ENCODE assay signal across 19 mouse cellular contexts in genomic region chr17:70829943-70830715, GRCm38 (mm10). TPM values are rescaled to one million over a fixed set of nuclear protein-coding genes. Genes with fewer than 3 reads are reported as not detected.
A peak's percentile ranks its signal among the peaks of the same experiment; 100 is the strongest.
DNase-seq lines count a peak whose midpoint lies in the region; ATAC-seq lines count a peak whose summit lies in the region.
"Had no signal": no experiment of that assay in that cellular context is flagged by ENCODE, and none has a peak within 500 bp of the region (broad histone marks: within the 10 kb centered on the region; RNA-seq: fewer than 3 reads in every experiment).

No protein-coding gene starts in this region.

- H3K27ac ChIP-seq in forebrain, embryonic 11.5 days (ENCODE audit: low read depth, low read length) = no peak overlapping the region
- H3K27ac ChIP-seq in forebrain, embryonic 12.5 days = no peak overlapping the region
- no peak overlapping the region for H3K27ac ChIP-seq in midbrain, embryonic 10.5 days (replicated peaks)
- no peak overlapping the region for H3K27ac ChIP-seq in midbrain, embryonic 15.5 days
- H3K27ac ChIP-seq: embryonic facial prominence, embryonic 12.5 days; hindbrain, embryonic 14.5 days; intestine, embryonic 15.5 days had no signal

- no peak overlapping the region for H3K4me2 ChIP-seq in forebrain, embryonic 11.5 days (ENCODE audit: low read depth, low read length, severe bottlenecking)
- H3K4me2 ChIP-seq in forebrain, embryonic 12.5 days = no peak overlapping the region
- no peak overlapping the region for H3K4me2 ChIP-seq in midbrain, embryonic 15.5 days
- H3K4me2 ChIP-seq: embryonic facial prominence, embryonic 12.5 days; hindbrain, embryonic 14.5 days; intestine, embryonic 15.5 days had no signal

- H3K9me3 ChIP-seq in forebrain, embryonic 11.5 days (ENCODE audit: control insufficient read depth, low read length) = no peaks in the 10 kb centered on the region
- H3K9me3 ChIP-seq in forebrain, embryonic 12.5 days = no peaks in the 10 kb centered on the region
- no peaks in the 10 kb centered on the region for H3K9me3 ChIP-seq in midbrain, embryonic 10.5 days (replicated peaks)
- H3K9me3 ChIP-seq in midbrain, embryonic 15.5 days = no peaks in the 10 kb centered on the region
- H3K9me3 ChIP-seq: embryonic facial prominence, embryonic 12.5 days; intestine, embryonic 15.5 days had no signal

- ATAC-seq in forebrain, embryonic 11.5 days (replicated peaks; ENCODE audit: low FRiP score) = no peak
- no peak for ATAC-seq in forebrain, embryonic 12.5 days (ENCODE audit: low FRiP score)
- ATAC-seq in midbrain, embryonic 15.5 days (replicated peaks) = no peak
- ATAC-seq: forebrain, embryonic 14.5 days; intestine, embryonic 15.5 days had no signal

- H3K4me1 ChIP-seq in forebrain, embryonic 11.5 days (replicated peaks; ENCODE audit: control insufficient read depth, insufficient read depth, low read length) = peaks cover 3% of the 10 kb centered on the region
- H3K4me1 ChIP-seq in forebrain, embryonic 12.5 days = peaks cover 8% of the 10 kb centered on the region
- peaks cover 18% of the 10 kb centered on the region for H3K4me1 ChIP-seq in midbrain, embryonic 10.5 days
- peaks cover 7% of the 10 kb centered on the region for H3K4me1 ChIP-seq in midbrain, embryonic 15.5 days

- H3K36me3 ChIP-seq in forebrain, embryonic 11.5 days (ENCODE audit: control insufficient read depth, insufficient read depth, low read length) = no peaks in the 10 kb centered on the region
- H3K36me3 ChIP-seq in forebrain, embryonic 12.5 days (replicated peaks) = no peaks in the 10 kb centered on the region
- H3K36me3 ChIP-seq in midbrain, embryonic 10.5 days = peaks cover 4% of the 10 kb centered on the region; the same call in 1 of the 2 replicates
- no peaks in the 10 kb centered on the region for H3K36me3 ChIP-seq in midbrain, embryonic 15.5 days (replicated peaks)
- H3K36me3 ChIP-seq: intestine, embryonic 15.5 days had no signal

- WGBS in forebrain, embryonic 11.5 days = 88% methylated on average over 23 of the region's 23 CpGs
- 87% methylated on average over 23 of the region's 23 CpGs for WGBS in forebrain, embryonic 12.5 days
- WGBS in midbrain, embryonic 10.5 days = 74% methylated on average over 23 of the region's 23 CpGs
- whole genome bisulfite sequencing in midbrain, embryonic 15.5 days = 73% methylated on average over 23 of the region's 23 CpGs

- H3K9ac ChIP-seq in forebrain, embryonic 11.5 days (ENCODE audit: low read length) = no peak overlapping the region
- no peak overlapping the region for H3K9ac ChIP-seq in forebrain, embryonic 12.5 days
- H3K9ac ChIP-seq in midbrain, embryonic 15.5 days = no peak overlapping the region
- H3K9ac ChIP-seq: embryonic facial prominence, embryonic 12.5 days; hindbrain, embryonic 14.5 days; intestine, embryonic 15.5 days had no signal

- H3K27me3 ChIP-seq in forebrain, embryonic 11.5 days (ENCODE audit: control insufficient read depth, insufficient read depth, low read length) = no peaks in the 10 kb centered on the region
- H3K27me3 ChIP-seq in forebrain, embryonic 12.5 days = peaks cover 15% of the 10 kb centered on the region; the same call in 1 of the 2 replicates
- peaks cover 29% of the 10 kb centered on the region for H3K27me3 ChIP-seq in midbrain, embryonic 10.5 days (ENCODE audit: low read depth, poor library complexity, severe bottlenecking)
- no peaks in the 10 kb centered on the region for H3K27me3 ChIP-seq in midbrain, embryonic 15.5 days (replicated peaks)
- H3K27me3 ChIP-seq: CH12.LX; embryonic facial prominence, embryonic 12.5 days; intestine, embryonic 15.5 days had no signal

- peak; percentile 35 for DNase-seq in forebrain, embryonic 11.5 days (ENCODE audit: low spot score)
- DNase-seq in midbrain, embryonic 10.5 days (ENCODE audit: low spot score) = peak; percentile 34
- peak; percentile 97 for DNase-seq in R1 (ENCODE audit: low read depth, low spot score)
- no peak for DNase-seq in left cerebral cortex, adult 9 months (ENCODE audit: low spot score in 2 of 2)
- DNase-seq in spleen, postnatal 36 days (ENCODE audit: low spot score in 2 of 2) = no peak
- DNase-seq: adrenal gland, postnatal 10 days; cerebellum, adult 11-12 months; cerebellum, adult 9-10 months; cerebellum, postnatal 25 days; heart, postnatal 10 days; heart, postnatal 4 days; kidney, adult 18-20 months had no signal

- H3K4me3 ChIP-seq in forebrain, embryonic 11.5 days (ENCODE audit: low read depth, low read length) = no peak overlapping the region
- H3K4me3 ChIP-seq in forebrain, embryonic 12.5 days (replicated peaks) = no peak overlapping the region
- no peak overlapping the region for H3K4me3 ChIP-seq in midbrain, embryonic 10.5 days
- H3K4me3 ChIP-seq in midbrain, embryonic 15.5 days = no peak overlapping the region
- H3K4me3 ChIP-seq: embryonic facial prominence, embryonic 12.5 days; intestine, embryonic 15.5 days had no signal

RNA-seq across cellular contexts. Expression of gene Tgif1, which starts 23.2 kb away (rescaled TPM):
- 60.7 and 63.5 TPM in 2 replicates for polyA plus RNA-seq in forebrain, embryonic 11.5 days (2014; fragmentation: Nextera tagmentation; extraction: Ambion mirVana)
- polyA plus RNA-seq in forebrain, embryonic 12.5 days (2016; fragmentation: Nextera tagmentation; extraction: Ambion mirVana) = 47.4 and 52.6 TPM in 2 replicates
- 72.9 and 73.6 TPM in 2 replicates for polyA plus RNA-seq in midbrain, embryonic 10.5 days (2016; fragmentation: Nextera tagmentation; extraction: Ambion mirVana)
- polyA plus RNA-seq in midbrain, embryonic 15.5 days (2015; fragmentation: Nextera tagmentation; extraction: Ambion mirVana) = 11.4 and 11.5 TPM in 2 replicates

Comparison
In these comparisons a context has a peak if more than half of its experiments do, and no peak if none do; other contexts are left out.
1. DNase-seq: peak in forebrain, embryonic 11.5 days (single experiment), midbrain, embryonic 10.5 days (single experiment) and R1 (single experiment); none in left cerebral cortex, adult 9 months (0 of 2) and spleen, postnatal 36 days (0 of 2).